Mouse (Mus musculus): ENCODE measurements around the gene Crybb1. TPM values are rescaled to one million over a fixed set of nuclear protein-coding genes. Genes with fewer than 3 reads are reported as not detected.

The Crybb1 gene
- polyA plus RNA-seq, 1 experiment from 2014 or later, result 2.3 TPM

- no peak overlapping the region for H3K4me2 ChIP-seq (replicated peaks)
- no peaks in the 10 kb centered on the region for H3K36me3 ChIP-seq
- WGBS, result 88% methylated on average over 5 of the region's 5 CpGs
- ATAC-seq (ENCODE audit: low FRiP score), result no peak
- peaks cover 33% of the 10 kb centered on the region for H3K4me1 ChIP-seq
- no peak overlapping the region for H3K27ac ChIP-seq
- H3K4me3 ChIP-seq, result no peak overlapping the region
- no peaks in the 10 kb centered on the region for H3K27me3 ChIP-seq
- no peaks in the 10 kb centered on the region for H3K9me3 ChIP-seq (replicated peaks)
- H3K9ac ChIP-seq, result no peak overlapping the region
Observed at GRCm38 (mm10) chr5:112291866-112292265, 36.3 kb downstream of the Crybb1 start.

- 83% methylated on average over 17 of the region's 17 CpGs for WGBS
- Histone ChIP-seq H3K36me3 (no peaks in the 10 kb centered on the region), H3K9ac (no peak overlapping the region), H3K27ac (no peak overlapping the region), H3K27me3 (no peaks in the 10 kb centered on the region), H3K9me3 (replicated peaks) (no peaks in the 10 kb centered on the region), H3K4me1 (peaks cover 38% of the 10 kb centered on the region), H3K4me2 (replicated peaks) (no peak overlapping the region), H3K4me3 (no peak overlapping the region)
- no peak for ATAC-seq (ENCODE audit: low FRiP score)
Observed at GRCm38 (mm10) chr5:112292343-112292980, 36.8 kb downstream of the Crybb1 start.

GRCm38 (mm10) chr5:112293800-112294199 lies 38.2 kb downstream of the Crybb1 start:
- peaks cover 35% of the 10 kb centered on the region for H3K4me1 ChIP-seq
- H3K27me3 ChIP-seq, result no peaks in the 10 kb centered on the region
- no peak overlapping the region for H3K4me2 ChIP-seq (replicated peaks)
- H3K4me3 ChIP-seq, result no peak overlapping the region
- H3K27ac ChIP-seq, result no peak overlapping the region
- no peaks in the 10 kb centered on the region for H3K9me3 ChIP-seq (replicated peaks)
- no peak overlapping the region for H3K9ac ChIP-seq
- no peaks in the 10 kb centered on the region for H3K36me3 ChIP-seq
- 86% methylated on average over 2 of the region's 2 CpGs for WGBS
- ATAC-seq (ENCODE audit: low FRiP score), result no peak

GRCm38 (mm10) chr5:112294696-112295095 lies 39.1 kb downstream of the Crybb1 start:
- Histone ChIP-seq H3K27me3 (no peaks in the 10 kb centered on the region), H3K9ac (no peak overlapping the region), H3K36me3 (no peaks in the 10 kb centered on the region), H3K27ac (no peak overlapping the region), H3K9me3 (replicated peaks) (no peaks in the 10 kb centered on the region), H3K4me1 (peaks cover 32% of the 10 kb centered on the region), H3K4me2 (replicated peaks) (no peak overlapping the region), H3K4me3 (no peak overlapping the region)
- ATAC-seq (ENCODE audit: low FRiP score), result no peak
- WGBS, result 59% methylated on average over 4 of the region's 4 CpGs

GRCm38 (mm10) chr5:112295162-112295561 lies 39.5 kb downstream of the Crybb1 start:
- Histone ChIP-seq H3K36me3 (no peaks in the 10 kb centered on the region), H3K9me3 (replicated peaks) (no peaks in the 10 kb centered on the region), H3K4me3 (no peak overlapping the region), H3K27me3 (no peaks in the 10 kb centered on the region), H3K4me1 (peaks cover 32% of the 10 kb centered on the region), H3K9ac (no peak overlapping the region), H3K4me2 (replicated peaks) (no peak overlapping the region), H3K27ac (no peak overlapping the region)
- no peak for ATAC-seq (ENCODE audit: low FRiP score)
- 30% methylated on average over 8 of the region's 8 CpGs for whole genome bisulfite sequencing

- H3K4me3 ChIP-seq, result no peak overlapping the region
- no peaks in the 10 kb centered on the region for H3K36me3 ChIP-seq
- H3K9me3 ChIP-seq (replicated peaks), result no peaks in the 10 kb centered on the region
- ATAC-seq (ENCODE audit: low FRiP score), result no peak
- H3K4me2 ChIP-seq (replicated peaks), result no peak overlapping the region
- H3K27me3 ChIP-seq, result no peaks in the 10 kb centered on the region
- H3K4me1 ChIP-seq, result peaks cover 32% of the 10 kb centered on the region
- no peak overlapping the region for H3K27ac ChIP-seq
- no peak overlapping the region for H3K9ac ChIP-seq
- 58% methylated on average over 8 of the region's 8 CpGs for WGBS
Observed at GRCm38 (mm10) chr5:112295564-112295963, 39.9 kb downstream of the Crybb1 start.

GRCm38 (mm10) chr5:112296404-112297181 lies 41.0 kb downstream of the Crybb1 start:
- Histone ChIP-seq H3K9me3 (replicated peaks) (no peaks in the 10 kb centered on the region), H3K27ac (no peak overlapping the region; the same call in 1 of the 2 replicates), H3K9ac (no peak overlapping the region), H3K4me1 (peaks cover 32% of the 10 kb centered on the region), H3K27me3 (no peaks in the 10 kb centered on the region), H3K4me2 (replicated peaks) (no peak overlapping the region), H3K4me3 (no peak overlapping the region), H3K36me3 (no peaks in the 10 kb centered on the region)
- WGBS, result 79% methylated on average over 6 of the region's 6 CpGs
- no peak for ATAC-seq (ENCODE audit: low FRiP score)

GRCm38 (mm10) chr5:112297257-112297656 lies 41.6 kb downstream of the Crybb1 start:
- ATAC-seq (ENCODE audit: low FRiP score), result no peak
- Histone ChIP-seq H3K4me2 (replicated peaks) (no peak overlapping the region), H3K9ac (no peak overlapping the region), H3K36me3 (no peaks in the 10 kb centered on the region), H3K9me3 (replicated peaks) (no peaks in the 10 kb centered on the region), H3K27me3 (no peaks in the 10 kb centered on the region), H3K27ac (0 out of 2 replicates have a peak overlapping the region, but pooled peaks have one; percentile 12), H3K4me3 (no peak overlapping the region), H3K4me1 (peaks cover 29% of the 10 kb centered on the region)
- WGBS, result 72% methylated on average over 2 of the region's 2 CpGs

GRCm38 (mm10) chr5:112298226-112298988 lies 42.8 kb downstream of the Crybb1 start:
- Histone ChIP-seq H3K27me3 (no peaks in the 10 kb centered on the region), H3K9me3 (replicated peaks) (no peaks in the 10 kb centered on the region), H3K27ac (no peak overlapping the region), H3K4me1 (peaks cover 27% of the 10 kb centered on the region), H3K4me3 (no peak overlapping the region), H3K4me2 (replicated peaks) (no peak overlapping the region), H3K9ac (no peak overlapping the region), H3K36me3 (no peaks in the 10 kb centered on the region)
- WGBS, result 90% methylated on average over 12 of the region's 12 CpGs
- no peak for ATAC-seq (ENCODE audit: low FRiP score)

GRCm38 (mm10) chr5:112299399-112299798 lies 43.8 kb downstream of the Crybb1 start:
- Histone ChIP-seq H3K9me3 (replicated peaks) (no peaks in the 10 kb centered on the region), H3K27ac (no peak overlapping the region), H3K36me3 (no peaks in the 10 kb centered on the region), H3K4me2 (replicated peaks) (no peak overlapping the region), H3K27me3 (no peaks in the 10 kb centered on the region), H3K4me3 (no peak overlapping the region), H3K9ac (no peak overlapping the region), H3K4me1 (peaks cover 25% of the 10 kb centered on the region)
- ATAC-seq (ENCODE audit: low FRiP score), result no peak
- WGBS, result 92% methylated on average over 4 of the region's 4 CpGs

- H3K27me3 ChIP-seq, result no peaks in the 10 kb centered on the region
- no peak for ATAC-seq (ENCODE audit: low FRiP score)
- WGBS, result 85% methylated on average over 2 of the region's 2 CpGs
- no peak overlapping the region for H3K4me3 ChIP-seq
- H3K4me1 ChIP-seq, result peaks cover 17% of the 10 kb centered on the region
- no peak overlapping the region for H3K4me2 ChIP-seq (replicated peaks)
- no peak overlapping the region for H3K27ac ChIP-seq
- H3K9me3 ChIP-seq (replicated peaks), result no peaks in the 10 kb centered on the region
- no peaks in the 10 kb centered on the region for H3K36me3 ChIP-seq
- no peak overlapping the region for H3K9ac ChIP-seq
Observed at GRCm38 (mm10) chr5:112300112-112300511, 44.5 kb downstream of the Crybb1 start.

GRCm38 (mm10) chr5:112300721-112301308 lies 45.2 kb downstream of the Crybb1 start:
- no peak overlapping the region for H3K27ac ChIP-seq
- 88% methylated on average over 6 of the region's 6 CpGs for WGBS
- no peak for ATAC-seq (ENCODE audit: low FRiP score)
- no peak overlapping the region for H3K4me3 ChIP-seq
- H3K9me3 ChIP-seq (replicated peaks), result no peaks in the 10 kb centered on the region
- no peak overlapping the region for H3K4me2 ChIP-seq (replicated peaks)
- H3K27me3 ChIP-seq, result no peaks in the 10 kb centered on the region
- peaks cover 12% of the 10 kb centered on the region; the same call in 1 of the 2 replicates for H3K4me1 ChIP-seq
- no peaks in the 10 kb centered on the region for H3K36me3 ChIP-seq
- H3K9ac ChIP-seq, result no peak overlapping the region

Data from hindbrain, embryonic 12.5 days (tissue).